Mouse (Mus musculus): ENCODE measurements around the gene Chmp6. TPM values are rescaled to one million over a fixed set of nuclear protein-coding genes. Genes with fewer than 3 reads are reported as not detected.

Gene Chmp6
- total and polyA plus RNA-seq, 3 experiments: 58.3 to 76.7 TPM; not detected in 1

DNA sequence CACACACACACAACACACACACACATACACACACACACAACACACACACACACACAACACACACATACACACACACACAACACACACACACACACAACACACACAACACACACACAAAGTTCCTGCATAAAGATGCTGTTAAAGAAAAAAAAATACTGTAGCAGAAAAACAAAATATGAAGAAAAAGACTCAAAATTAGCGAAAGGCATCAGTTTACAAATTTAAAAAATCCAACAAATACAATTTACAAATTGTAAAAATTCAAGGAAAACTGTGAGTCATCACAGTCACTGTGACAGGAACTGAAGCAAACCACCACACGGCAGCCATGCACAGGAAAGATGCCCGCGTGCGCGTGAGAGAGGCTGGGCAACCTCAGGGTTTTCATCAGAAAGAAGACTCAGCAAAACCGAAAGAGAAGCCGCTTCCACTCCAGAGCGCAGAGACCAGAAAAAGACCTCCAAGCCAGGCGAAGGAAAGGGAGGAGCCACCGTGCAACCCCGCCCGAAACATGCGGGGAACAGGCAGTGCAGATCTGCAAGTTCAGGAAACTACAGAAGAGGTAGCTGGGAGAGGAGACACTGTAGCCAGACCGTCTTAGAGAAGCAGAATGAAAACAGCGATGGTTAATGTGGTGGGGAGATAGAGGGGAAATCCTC is 14.9 kb downstream of the Chmp6 start (continued):
- 0 out of 2 replicates have a peak, but pooled peaks have one; percentile 34 for TF ChIP-seq ZNF384 (IDR thresholded peaks at IDR 0.05; ENCODE audit: low read depth, low read length)
- TF ChIP-seq TBP (IDR thresholded peaks at IDR 0.05; ENCODE audit: low read depth, low read length): peak; percentile 85
- peak; percentile 59; the same call in 1 of the 2 replicates for TF ChIP-seq JUND (IDR thresholded peaks at IDR 0.05; ENCODE audit: low read depth, low read length)
- TF ChIP-seq ELF1 (IDR thresholded peaks at IDR 0.05; ENCODE audit: low read depth, low read length): no peak
- TF ChIP-seq TAL1 (IDR thresholded peaks at IDR 0.05; ENCODE audit: low read length): no peak
- TF ChIP-seq POLR2AphosphoS5 (IDR thresholded peaks at IDR 0.05; ENCODE audit: borderline replicate concordance, low read depth, low read length): no peak
- TF ChIP-seq HCFC1 (IDR thresholded peaks at IDR 0.05; ENCODE audit: low read depth, low read length): no peak
- TF ChIP-seq SMC3 (IDR thresholded peaks at IDR 0.05; ENCODE audit: low read depth, low read length): no peak
- no peak for TF ChIP-seq BHLHE40 (IDR thresholded peaks at IDR 0.05; ENCODE audit: borderline replicate concordance, low read depth, low read length)
- no peak for TF ChIP-seq MYB (IDR thresholded peaks at IDR 0.05; ENCODE audit: low read depth, low read length)
- peak; percentile 81 for TF ChIP-seq MXI1 (IDR thresholded peaks at IDR 0.05; ENCODE audit: low read depth, low read length)
- no peak for TF ChIP-seq UBTF (IDR thresholded peaks at IDR 0.05; ENCODE audit: borderline replicate concordance, insufficient read depth, low read depth, low read length)
- TF ChIP-seq NRF1 (IDR thresholded peaks at IDR 0.05; ENCODE audit: insufficient read depth, low read depth, low read length, poor library complexity, severe bottlenecking): peak; percentile 53; the same call in 1 of the 2 replicates
- peak; percentile 52; the same call in 1 of the 2 replicates for TF ChIP-seq SIN3A (IDR thresholded peaks at IDR 0.05; ENCODE audit: low read length)
- no peak for TF ChIP-seq CHD1 (IDR thresholded peaks at IDR 0.05; ENCODE audit: low read depth, low read length)
- no peak for TF ChIP-seq USF1 (IDR thresholded peaks at IDR 0.05; ENCODE audit: low read depth, low read length)

DNA sequence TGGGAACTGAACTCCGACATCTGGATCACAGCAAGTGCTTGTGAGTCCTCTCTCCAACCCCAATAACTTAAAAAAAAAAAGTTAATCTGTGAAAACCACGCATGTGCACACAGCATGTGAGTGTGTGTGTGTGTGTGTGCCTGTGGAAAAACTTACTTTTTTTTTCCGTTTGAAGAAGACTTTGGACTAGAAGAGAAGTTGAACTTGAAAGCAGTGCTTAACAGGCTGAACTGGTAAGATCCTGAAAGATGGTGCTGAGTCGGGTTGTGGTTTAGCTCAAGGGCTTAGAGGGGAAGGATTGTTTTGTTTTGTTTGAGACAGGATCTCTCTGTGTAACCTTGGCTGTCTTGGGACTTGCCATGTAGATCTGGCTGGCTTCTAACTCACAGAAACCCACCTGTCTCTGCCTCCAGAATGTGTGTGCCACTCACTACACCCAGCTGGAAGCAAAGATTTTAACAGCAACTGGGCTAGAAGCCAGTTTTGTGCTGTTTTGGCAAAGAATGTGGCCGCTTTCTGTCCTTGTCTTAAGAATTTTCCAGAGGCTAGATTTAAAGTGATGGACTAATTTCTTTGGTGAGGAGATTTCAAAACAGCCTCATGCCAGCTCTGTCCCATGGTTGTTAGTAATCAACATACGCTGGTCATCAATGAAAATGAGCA is 16.5 kb downstream of the Chmp6 start:
- Histone ChIP-seq H3K27ac (ENCODE audit: control insufficient read depth, low read depth, low read length) (no peak overlapping the region), H3K27me3 (ENCODE audit: control insufficient read depth in 1 of 2, insufficient read depth in 2 of 2, low read length in 2 of 2) (no peaks in the 10 kb centered on the region), H3K9ac (ENCODE audit: control insufficient read depth, low read depth, low read length, poor library complexity, severe bottlenecking) (no peak overlapping the region), H3K4me1 (ENCODE audit: control insufficient read depth in 1 of 2, insufficient read depth in 2 of 2, low read length in 2 of 2) (peaks cover 0 to 10% of the 10 kb centered on the region in 2 experiments; a peak in 1 of 4 replicates), H3K9me3 (replicated peaks; ENCODE audit: insufficient read depth, low read length) (no peaks in the 10 kb centered on the region), H3K4me3 (ENCODE audit: control insufficient read depth in 1 of 2, insufficient read depth in 1 of 2, low read depth in 2 of 2, low read length in 2 of 2) (no peak overlapping the region), H3K36me3 (ENCODE audit: control insufficient read depth in 1 of 2, insufficient read depth in 2 of 2, low read length in 2 of 2) (0 out of 4 replicates have a peak, but pooled peaks cover 0 to 3% of the 10 kb centered on the region in 2 experiments), H3K79me2 (ENCODE audit: control insufficient read depth, insufficient read depth, low read length, poor library complexity) (no peaks in the 10 kb centered on the region; the same call in 1 of the 2 replicates)
- 0 out of 2 replicates have a peak, but pooled peaks have one; percentile 30 for TF ChIP-seq MAX (IDR thresholded peaks at IDR 0.05; ENCODE audit: low read length)
- peak; percentile 49; the same call in 1 of the 2 replicates for TF ChIP-seq ETS1 (IDR thresholded peaks at IDR 0.05; ENCODE audit: low read depth, low read length)
- TF ChIP-seq POLR2AphosphoS5 (IDR thresholded peaks at IDR 0.05; ENCODE audit: borderline replicate concordance, low read depth, low read length): no peak
- 0 out of 2 replicates have a peak, but pooled peaks have one; percentile 33 for TF ChIP-seq TBP (IDR thresholded peaks at IDR 0.05; ENCODE audit: low read depth, low read length)
- DNase-seq (ENCODE audit: low read depth, low spot score): peak; percentile 45
